Mouse (Mus musculus) lung, postnatal 0 days (tissue): Measurements from ENCODE around the gene Ccdc191. TPM values are rescaled to one million over a fixed set of nuclear protein-coding genes. Genes with fewer than 3 reads are reported as not detected.

Experiments used
- ATAC-seq: fragments of 200-750 bp; cut with Nextera tagmentation; 2 replicates; pipeline ENCODE4 v1.8.0; 2017; ENCODE audit warnings: moderate library complexity
- DNase-seq: peaks from one replicate; pipeline ENCODE4 v3.0.0-alpha.2; 2016; ENCODE audit warnings: low spot score
- H3K27ac ChIP-seq: fragments of 300-500 bp; sonication (generic); 2 replicates; pipeline ENCODE4 v1.5.1; 2014; ENCODE audit warnings: antibody characterized with exemption, mild to moderate bottlenecking, low read length, mixed read lengths
- H3K27me3 ChIP-seq: fragments of 300-500 bp; sonication (generic); replicated peaks from 2 replicates; pipeline ENCODE4 v1.6.1; 2014; ENCODE audit warnings: low read length, mixed read lengths; ENCODE audit not compliant: insufficient read depth
- H3K36me3 ChIP-seq: fragments of 300-500 bp; sonication (generic); 2 replicates; pipeline ENCODE4 v1.6.1; 2014; ENCODE audit warnings: low read length, mixed read lengths; ENCODE audit not compliant: insufficient read depth
- H3K4me1 ChIP-seq: fragments of 300-500 bp; sonication (generic); 2 replicates; pipeline ENCODE4 v1.6.1; 2014; ENCODE audit warnings: antibody characterized with exemption, low read depth, low read length, mixed read lengths; ENCODE audit not compliant: insufficient read depth
- H3K4me2 ChIP-seq: fragments of 300-500 bp; sonication (generic); replicated peaks from 2 replicates; pipeline ENCODE4 v1.6.1; 2014; ENCODE audit warnings: low read depth, mild to moderate bottlenecking, low read length, moderate library complexity, mixed read lengths
- H3K4me3 ChIP-seq: fragments of 300-500 bp; sonication (generic); 2 replicates; pipeline ENCODE4 v1.5.1; 2014; ENCODE audit warnings: low read depth, low read length
- H3K9ac ChIP-seq: fragments of 300-500 bp; sonication (generic); replicated peaks from 2 replicates; pipeline ENCODE4 v1.6.1; 2014; ENCODE audit warnings: low read depth, mild to moderate bottlenecking
- H3K9me3 ChIP-seq: fragments of 300-500 bp; sonication (generic); 2 replicates; pipeline ENCODE4 v1.6.1; 2016; ENCODE audit warnings: low read length, mixed read lengths
- CTCF ChIP-seq: IDR thresholded peaks from 2 replicates; pipeline ENCODE4 v1.5.1; 2016; ENCODE audit warnings: antibody characterized with exemption, mild to moderate bottlenecking
- EP300 ChIP-seq: IDR thresholded peaks from 2 replicates; pipeline ENCODE4 v1.6.1; 2016; ENCODE audit warnings: antibody characterized with exemption, mild to moderate bottlenecking, control low read depth
- WGBS: fragments of 180-500 bp; shearing (Covaris S2); extraction: QIAGEN DNeasy Blood & Tissue Kit; methylation state at CpG from one replicate; pipeline ENCODE4 v1.1.7; 2014; 5-methylcytosine and 5-hydroxymethylcytosine counted together
- polyA plus RNA-seq: library from polyadenylated mRNA; unstranded; fragments of >200 nt; fragmentation: Nextera tagmentation; extraction: Ambion mirVana; gene quantifications from 2 replicates; pipeline ENCODE4 v1.2.1, GENCODE M21; 2015

Gene Ccdc191
- polyA plus RNA-seq, 1 experiment from 2014 or later = 11.0 TPM

DNA sequence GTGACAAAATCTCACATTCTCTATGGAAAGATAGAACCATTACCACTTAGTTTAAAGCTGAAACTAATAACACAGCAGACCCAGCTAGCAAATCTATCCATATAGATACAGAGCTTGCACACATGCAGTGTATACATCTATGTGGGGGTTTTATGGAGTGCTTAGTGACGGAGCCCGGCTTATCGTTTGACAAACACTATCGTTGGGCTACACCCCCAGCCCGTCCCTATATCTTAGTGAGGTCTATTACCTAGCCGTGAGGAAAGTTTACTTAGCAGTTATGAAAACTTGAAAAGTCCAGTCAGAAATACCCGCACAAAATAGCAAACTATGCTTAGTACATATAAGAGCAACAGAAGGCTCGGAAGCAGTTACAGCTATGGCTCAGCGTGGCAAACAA lies 82.1 kb downstream of the Ccdc191 start:
- H3K36me3 ChIP-seq = no peaks in the 10 kb centered on the region
- no peaks in the 10 kb centered on the region for H3K9me3 ChIP-seq
- ATAC-seq (no peak), DNase-seq (no peak)
- H3K4me3 ChIP-seq = no peak overlapping the region
- WGBS = 51% methylated on average over 9 of the region's 9 CpGs
- H3K27me3 ChIP-seq = no peaks in the 10 kb centered on the region
- H3K4me1 ChIP-seq = no peaks in the 10 kb centered on the region
- H3K27ac ChIP-seq = no peak overlapping the region
- no peak overlapping the region for H3K4me2 ChIP-seq
- no peak overlapping the region for H3K9ac ChIP-seq
- TF ChIP-seq CTCF (no peak), EP300 (no peak)

DNA sequence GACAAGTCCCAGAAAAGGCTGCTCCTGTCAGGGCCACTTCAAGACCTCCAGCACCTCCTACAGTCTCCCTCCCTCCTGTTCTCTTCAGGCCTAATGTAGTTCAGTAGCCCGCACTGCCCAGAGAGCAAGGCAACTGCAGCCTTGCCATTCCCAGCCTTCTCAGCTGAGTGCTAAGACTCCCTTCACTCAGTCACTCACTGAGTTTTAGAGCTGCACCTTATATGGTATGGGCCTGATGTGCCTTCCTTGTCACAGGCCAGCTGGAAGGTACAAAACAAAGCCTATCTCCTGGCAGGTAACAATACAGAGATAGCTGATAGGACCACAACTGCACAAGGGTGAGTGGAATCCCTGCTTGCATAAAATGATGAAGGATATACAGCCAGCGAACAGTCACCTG lies 82.8 kb downstream of the Ccdc191 start:
- 98% methylated on average over 2 of the region's 2 CpGs for WGBS
- Histone ChIP-seq H3K9me3 (no peaks in the 10 kb centered on the region), H3K4me3 (no peak overlapping the region), H3K9ac (no peak overlapping the region), H3K27me3 (no peaks in the 10 kb centered on the region), H3K4me2 (no peak overlapping the region), H3K4me1 (no peaks in the 10 kb centered on the region), H3K27ac (no peak overlapping the region), H3K36me3 (no peaks in the 10 kb centered on the region)
- ATAC-seq = no peak
- DNase-seq = no peak
- TF ChIP-seq CTCF = no peak

DNA sequence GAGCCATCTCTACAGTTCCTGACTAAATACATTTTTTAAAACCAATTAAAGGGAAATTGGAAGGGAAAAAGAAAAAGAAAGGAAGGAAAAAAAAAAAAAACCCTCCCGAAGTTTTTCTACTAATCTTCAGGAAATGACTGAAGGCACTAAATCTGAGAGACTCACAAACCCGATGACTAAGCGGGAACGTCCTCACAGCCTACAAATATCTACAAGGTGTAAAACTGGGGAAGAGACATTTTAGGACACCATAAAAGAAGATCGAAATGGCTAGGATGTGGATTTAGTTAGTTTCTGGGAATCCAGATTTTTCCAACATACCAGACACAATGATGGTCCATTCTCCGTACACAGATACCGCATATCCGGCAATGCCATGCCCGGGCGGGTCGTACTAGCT lies 83.5 kb downstream of the Ccdc191 start:
- Histone ChIP-seq H3K9me3 (no peaks in the 10 kb centered on the region), H3K27me3 (no peaks in the 10 kb centered on the region), H3K36me3 (no peaks in the 10 kb centered on the region), H3K4me1 (no peaks in the 10 kb centered on the region), H3K4me2 (no peak overlapping the region), H3K9ac (no peak overlapping the region), H3K4me3 (no peak overlapping the region), H3K27ac (no peak overlapping the region)
- DNase-seq (no peak), ATAC-seq (no peak)
- WGBS = 92% methylated on average over 11 of the region's 11 CpGs
- TF ChIP-seq CTCF (no peak), EP300 (no peak)

DNA sequence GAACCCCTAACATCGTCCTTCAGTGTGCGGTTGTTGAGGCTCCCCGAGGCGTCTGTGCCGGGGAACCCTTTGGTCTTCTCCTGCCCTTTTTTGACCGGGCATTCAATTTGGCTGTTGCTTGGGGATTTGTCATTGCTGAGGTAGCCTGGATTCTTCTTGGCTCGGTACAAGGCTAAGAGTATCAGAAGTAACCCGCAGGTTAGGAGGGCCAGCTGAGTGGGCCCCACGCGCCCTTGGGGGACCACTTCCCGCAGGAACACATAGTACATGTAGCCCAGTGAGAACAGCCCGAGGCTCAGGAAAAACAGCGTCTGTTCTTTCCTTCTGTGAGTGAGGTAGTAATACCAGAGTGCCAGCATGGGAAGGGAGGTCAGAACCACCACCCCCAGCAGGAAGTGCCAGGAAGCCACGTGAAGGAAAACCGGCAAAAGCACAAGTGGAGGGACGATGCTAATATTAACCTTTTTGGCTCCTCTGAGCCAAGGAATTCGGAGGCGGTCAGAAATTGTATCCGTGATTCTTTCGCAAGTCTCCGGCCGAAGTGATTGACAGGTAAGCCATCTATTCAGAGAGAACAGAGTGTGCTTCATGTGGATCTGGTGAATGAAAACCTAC lies 84.1 kb downstream of the Ccdc191 start:
- Histone ChIP-seq H3K9ac (no peak overlapping the region), H3K4me2 (no peak overlapping the region), H3K36me3 (no peaks in the 10 kb centered on the region), H3K9me3 (no peaks in the 10 kb centered on the region), H3K27me3 (peaks cover 1% of the 10 kb centered on the region; the same call in 1 of the 2 replicates), H3K27ac (no peak overlapping the region), H3K4me1 (no peaks in the 10 kb centered on the region), H3K4me3 (no peak overlapping the region)
- ATAC-seq (no peak), DNase-seq (no peak)
- TF ChIP-seq CTCF = no peak
- TF ChIP-seq EP300 = no peak
- 73% methylated on average over 22 of the region's 22 CpGs for WGBS

DNA sequence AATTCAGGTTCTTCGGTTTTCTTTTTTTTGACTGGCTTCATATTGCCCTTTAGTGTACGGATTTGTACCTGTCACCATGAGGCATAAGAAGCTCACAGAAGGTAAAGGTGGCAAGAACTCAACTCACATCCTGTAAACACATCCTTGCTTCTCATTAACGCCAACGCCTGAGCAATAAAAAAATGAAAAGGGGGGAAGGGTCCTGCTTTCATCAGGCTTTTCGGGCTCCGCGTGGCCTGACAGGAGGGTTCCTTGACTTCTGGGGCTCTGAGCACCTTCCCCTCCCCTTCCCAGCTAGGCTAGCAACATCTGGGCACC lies 89.4 kb downstream of the Ccdc191 start:
- Histone ChIP-seq H3K9me3 (no peaks in the 10 kb centered on the region), H3K4me1 (no peaks in the 10 kb centered on the region), H3K9ac (no peak overlapping the region), H3K4me3 (peak overlapping the region; percentile 61), H3K27me3 (peaks cover 7% of the 10 kb centered on the region; the same call in 1 of the 2 replicates), H3K4me2 (peak overlapping the region; percentile 98), H3K27ac (no peak overlapping the region), H3K36me3 (no peaks in the 10 kb centered on the region; the same call in 1 of the 2 replicates)
- no peak for ATAC-seq
- TF ChIP-seq EP300 (no peak), CTCF (no peak)
- DNase-seq = no peak
- 16% methylated on average over 7 of the region's 7 CpGs for WGBS

DNA sequence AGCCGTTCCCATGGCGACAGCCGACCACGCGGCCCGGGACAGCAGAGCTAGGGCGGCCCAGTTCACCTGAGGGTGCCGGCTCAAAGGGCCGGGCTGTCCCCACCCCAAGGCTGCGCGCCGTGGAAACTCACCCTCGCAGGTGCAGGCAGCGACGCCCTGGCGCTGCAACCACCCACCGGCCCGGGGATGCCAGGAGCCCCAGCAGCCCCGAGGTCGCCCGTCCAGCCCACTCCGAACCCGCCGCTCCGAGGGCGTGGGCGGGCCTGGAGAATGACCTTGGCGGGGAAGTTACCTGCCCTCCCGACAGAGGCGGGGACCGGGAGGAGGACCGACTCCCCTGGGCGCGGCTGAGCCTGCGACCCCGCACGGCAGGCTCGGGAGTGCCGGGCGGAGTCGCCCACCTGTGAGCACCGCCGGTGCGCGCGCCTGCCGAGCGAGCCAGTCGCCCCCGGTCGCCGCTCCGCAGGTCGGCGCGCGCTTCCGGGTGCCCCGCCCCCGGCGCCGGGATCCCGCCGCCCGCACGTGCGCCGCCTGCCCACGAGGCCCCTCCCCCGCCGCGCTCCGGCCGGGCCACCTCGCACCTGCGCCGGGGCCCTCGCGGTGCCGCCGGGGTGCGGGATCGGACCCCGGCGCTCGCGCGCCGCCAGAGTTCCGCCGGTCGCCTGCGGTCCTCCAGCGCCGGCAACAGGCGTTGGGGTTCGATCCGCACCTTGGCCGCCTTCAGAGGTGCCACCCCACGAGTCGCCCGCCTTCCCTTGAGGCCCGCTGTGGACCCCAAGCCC lies 89.9 kb downstream of the Ccdc191 start, which contains the start of gene Zdhhc23:
Zdhhc23 (minus strand) TSS at position 464 of the 782 bp plus-strand sequence.
- Histone ChIP-seq H3K27me3 (peaks cover 7% of the 10 kb centered on the region; the same call in 1 of the 2 replicates), H3K9me3 (no peaks in the 10 kb centered on the region), H3K36me3 (no peaks in the 10 kb centered on the region; the same call in 1 of the 2 replicates), H3K4me3 (peak within 1 kb of the TSS; percentile 61), H3K4me2 (peak within 1 kb of the TSS; percentile 98), H3K9ac (0 out of 2 replicates have a peak within 1 kb of the TSS, but pooled peaks have one; percentile 23), H3K27ac (no peak within 1 kb of the TSS), H3K4me1 (no peaks in the 10 kb centered on the region)
- 1% methylated on average over 54 of the region's 103 CpGs for WGBS
- ATAC-seq (peak; percentile 90), DNase-seq (peak; percentile 55)
- no peak for TF ChIP-seq CTCF
- TF ChIP-seq EP300 = no peak
